Mouse (Mus musculus): Measurements from ENCODE around the gene Gm21083. TPM values are rescaled to one million over a fixed set of nuclear protein-coding genes. Genes with fewer than 3 reads are reported as not detected.
"Not testable (repeated sequence)": the region's sequence is repeated elsewhere in the genome, so short reads cannot be mapped to it uniquely, and the experiment has no call there.

The Gm21083 gene
- not detected in 2 replicates for polyA plus RNA-seq (2016; fragmentation: Nextera tagmentation; extraction: Ambion mirVana)

DNA sequence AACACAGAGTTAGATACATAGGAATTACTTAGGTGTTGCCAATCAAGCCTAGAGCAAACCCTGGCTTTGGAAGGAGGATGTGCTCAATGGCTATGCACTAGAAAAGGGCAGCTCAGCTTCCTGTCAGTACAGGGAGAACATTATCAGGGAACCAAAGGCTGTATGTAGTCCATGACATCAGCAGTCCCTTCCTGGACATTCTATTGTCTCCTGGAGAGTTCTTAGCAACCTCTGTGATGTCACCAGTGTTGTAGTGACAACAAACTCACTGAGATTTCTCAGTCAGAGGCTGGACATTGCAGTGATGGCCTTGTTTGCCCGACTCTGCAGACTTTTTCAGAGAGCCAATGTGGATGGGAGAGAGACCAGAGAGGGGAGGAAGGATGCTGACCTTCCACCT, at the start of gene Gm21083:
Gene Gm21083 (plus strand): TSS at position 301 of the 400 bp plus-strand sequence.
- H3K27me3 ChIP-seq (replicated peaks; ENCODE audit: low read depth, poor library complexity, severe bottlenecking); H3K4me1 ChIP-seq; H3K36me3 ChIP-seq (replicated peaks); H3K27ac ChIP-seq (replicated peaks); H3K4me3 ChIP-seq; DNase-seq (ENCODE audit: low spot score): not testable (repeated sequence)
- 40% methylated on average over 1 of the region's 1 CpGs for WGBS
- H3K9me3 ChIP-seq = peaks cover 20% of the 10 kb centered on the region

GRCm38 (mm10) chr5:15529122-15529521, 48.0 kb upstream of the Gm21083 start, which contains the start of gene Gm21190:
Gene Gm21190 (minus strand): TSS chr5:15529222.
- 50% methylated on average over 1 of the region's 1 CpGs for WGBS
- not testable (repeated sequence) for DNase-seq (ENCODE audit: low spot score); H3K4me1 ChIP-seq; H3K27ac ChIP-seq (replicated peaks); H3K4me3 ChIP-seq; H3K27me3 ChIP-seq (replicated peaks; ENCODE audit: low read depth, poor library complexity, severe bottlenecking); H3K36me3 ChIP-seq (replicated peaks)
- H3K9me3 ChIP-seq = peaks cover 35% of the 10 kb centered on the region

- H3K9me3 ChIP-seq = peaks cover 42% of the 10 kb centered on the region
- not testable (repeated sequence) for H3K4me1 ChIP-seq; H3K27ac ChIP-seq (replicated peaks); H3K4me3 ChIP-seq; H3K36me3 ChIP-seq (replicated peaks); DNase-seq (ENCODE audit: low spot score); H3K27me3 ChIP-seq (replicated peaks; ENCODE audit: low read depth, poor library complexity, severe bottlenecking)
- 82% methylated on average over 6 of the region's 6 CpGs for WGBS
Measured at GRCm38 (mm10) chr5:15548642-15549041, 28.5 kb upstream of the Gm21083 start.

GRCm38 (mm10) chr5:15549134-15549533, 28.0 kb upstream of the Gm21083 start:
- H3K27ac ChIP-seq (replicated peaks); DNase-seq (ENCODE audit: low spot score); H3K4me3 ChIP-seq; H3K27me3 ChIP-seq (replicated peaks; ENCODE audit: low read depth, poor library complexity, severe bottlenecking); H3K36me3 ChIP-seq (replicated peaks); H3K4me1 ChIP-seq: not testable (repeated sequence)
- WGBS = 35% methylated on average over 1 of the region's 1 CpGs
- H3K9me3 ChIP-seq = peaks cover 43% of the 10 kb centered on the region

GRCm38 (mm10) chr5:15549606-15550005, 27.5 kb upstream of the Gm21083 start:
- not testable (repeated sequence) for H3K27me3 ChIP-seq (replicated peaks; ENCODE audit: low read depth, poor library complexity, severe bottlenecking); H3K36me3 ChIP-seq (replicated peaks); DNase-seq (ENCODE audit: low spot score); H3K4me1 ChIP-seq; H3K27ac ChIP-seq (replicated peaks); H3K4me3 ChIP-seq
- peaks cover 44% of the 10 kb centered on the region for H3K9me3 ChIP-seq
- WGBS = 16% methylated on average over 3 of the region's 3 CpGs

DNA sequence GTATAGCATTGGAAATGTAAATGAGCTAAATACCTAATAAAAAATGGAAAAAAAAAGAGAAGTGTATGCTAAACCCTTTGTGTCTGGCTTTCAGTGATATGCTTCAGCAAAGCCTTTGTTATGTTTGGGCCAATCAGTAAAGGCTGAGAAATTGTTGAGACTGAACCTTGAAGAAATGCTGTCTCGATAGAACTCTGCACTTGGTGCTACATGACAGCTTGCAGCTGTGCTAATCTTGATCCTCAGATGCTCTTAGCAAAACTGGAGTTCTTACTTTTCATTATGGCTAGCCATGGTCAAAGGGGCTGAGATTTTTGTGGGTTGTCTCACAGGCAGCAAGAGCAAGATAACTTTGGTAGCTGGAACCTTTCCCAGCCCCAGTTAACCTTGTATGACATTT, 18.5 kb upstream of the Gm21083 start:
- WGBS = 86% methylated on average over 1 of the region's 1 CpGs
- DNase-seq (ENCODE audit: low spot score); H3K36me3 ChIP-seq (replicated peaks); H3K27me3 ChIP-seq (replicated peaks; ENCODE audit: low read depth, poor library complexity, severe bottlenecking); H3K27ac ChIP-seq (replicated peaks); H3K4me1 ChIP-seq; H3K4me3 ChIP-seq: not testable (repeated sequence)
- peaks cover 43% of the 10 kb centered on the region for H3K9me3 ChIP-seq

- H3K4me1 ChIP-seq; DNase-seq (ENCODE audit: low spot score); H3K27me3 ChIP-seq (replicated peaks; ENCODE audit: low read depth, poor library complexity, severe bottlenecking); H3K4me3 ChIP-seq; H3K27ac ChIP-seq (replicated peaks); H3K36me3 ChIP-seq (replicated peaks): not testable (repeated sequence)
- 82% methylated on average over 3 of the region's 3 CpGs for WGBS
- peaks cover 29% of the 10 kb centered on the region for H3K9me3 ChIP-seq
Measured at GRCm38 (mm10) chr5:15561425-15562264, 15.5 kb upstream of the Gm21083 start.

GRCm38 (mm10) chr5:15573735-15574134, 3.4 kb upstream of the Gm21083 start:
- peaks cover 22% of the 10 kb centered on the region for H3K9me3 ChIP-seq
- H3K4me3 ChIP-seq; DNase-seq (ENCODE audit: low spot score); H3K27me3 ChIP-seq (replicated peaks; ENCODE audit: low read depth, poor library complexity, severe bottlenecking); H3K36me3 ChIP-seq (replicated peaks); H3K27ac ChIP-seq (replicated peaks); H3K4me1 ChIP-seq: not testable (repeated sequence)

DNA sequence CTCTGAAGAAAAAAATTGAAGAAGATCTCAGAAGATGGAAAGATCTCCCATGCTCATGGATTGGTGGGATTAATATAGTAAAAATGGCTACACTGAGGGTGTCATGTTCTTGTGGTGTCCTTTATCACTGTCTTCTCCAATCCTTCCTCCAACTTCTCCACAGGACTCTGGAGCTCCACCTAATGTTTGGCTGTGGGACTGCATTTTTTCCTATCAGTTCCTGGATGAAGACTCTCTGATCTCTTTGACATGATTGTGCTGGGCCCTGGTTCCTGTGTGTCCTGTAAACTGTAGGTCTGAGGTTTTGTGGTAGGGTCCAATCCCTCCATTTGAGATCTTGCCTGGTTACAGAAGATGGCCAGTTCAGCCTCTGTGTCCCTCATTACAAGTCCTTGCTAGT, 9.2 kb downstream of the Gm21083 start:
- H3K4me1 ChIP-seq; H3K27me3 ChIP-seq (replicated peaks; ENCODE audit: low read depth, poor library complexity, severe bottlenecking); H3K36me3 ChIP-seq (replicated peaks); DNase-seq (ENCODE audit: low spot score); H3K27ac ChIP-seq (replicated peaks); H3K4me3 ChIP-seq: not testable (repeated sequence)
- peaks cover 24% of the 10 kb centered on the region for H3K9me3 ChIP-seq

DNA sequence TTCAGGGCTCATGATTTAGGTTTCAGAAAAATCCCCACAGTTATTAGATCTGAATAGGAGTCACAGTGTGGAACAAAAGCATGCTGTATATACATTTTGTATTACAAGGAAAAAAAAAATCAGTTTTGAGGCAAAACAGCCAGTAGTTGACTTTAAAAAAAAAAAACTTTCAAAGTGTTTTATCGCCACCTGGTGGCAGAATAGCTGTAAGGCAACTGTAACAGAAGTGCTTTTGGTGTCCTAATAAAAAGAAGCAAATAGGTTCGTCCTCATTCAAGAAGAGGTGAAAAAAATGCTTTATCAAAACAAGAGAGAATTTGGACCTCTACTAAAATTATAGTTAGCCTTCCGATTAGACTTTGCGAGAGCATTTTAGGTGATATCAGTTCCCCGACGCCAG, 11.2 kb downstream of the Gm21083 start:
- not testable (repeated sequence) for H3K4me1 ChIP-seq; H3K27ac ChIP-seq (replicated peaks); H3K36me3 ChIP-seq (replicated peaks); H3K4me3 ChIP-seq; DNase-seq (ENCODE audit: low spot score); H3K27me3 ChIP-seq (replicated peaks; ENCODE audit: low read depth, poor library complexity, severe bottlenecking)
- 37% methylated on average over 6 of the region's 6 CpGs for WGBS
- peaks cover 18% of the 10 kb centered on the region for H3K9me3 ChIP-seq

GRCm38 (mm10) chr5:15590635-15591034, 13.5 kb downstream of the Gm21083 start:
- DNase-seq (ENCODE audit: low spot score); H3K36me3 ChIP-seq (replicated peaks); H3K4me3 ChIP-seq; H3K4me1 ChIP-seq; H3K27ac ChIP-seq (replicated peaks); H3K27me3 ChIP-seq (replicated peaks; ENCODE audit: low read depth, poor library complexity, severe bottlenecking): not testable (repeated sequence)
- H3K9me3 ChIP-seq = peaks cover 22% of the 10 kb centered on the region
- WGBS = 61% methylated on average over 5 of the region's 5 CpGs

DNA sequence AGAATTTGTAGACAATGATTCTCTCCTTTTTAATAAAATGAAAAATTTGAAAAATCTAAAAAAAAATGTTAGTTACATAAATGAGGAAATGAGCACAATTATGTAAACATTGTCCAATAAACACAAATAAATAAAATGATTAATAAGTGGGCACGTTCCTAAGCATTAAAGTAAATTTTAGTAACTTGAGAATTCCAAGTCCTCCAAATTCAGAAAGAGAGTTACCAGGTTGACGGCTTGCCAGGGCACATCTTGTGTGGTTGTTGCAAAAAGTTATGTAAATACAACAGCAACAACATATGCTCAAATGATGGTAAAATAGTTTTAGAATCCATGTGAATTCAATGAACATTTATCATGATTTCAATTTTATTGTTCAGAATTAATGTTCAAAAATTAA, 14.4 kb downstream of the Gm21083 start:
- WGBS = 73% methylated on average over 2 of the region's 2 CpGs
- not testable (repeated sequence) for H3K36me3 ChIP-seq (replicated peaks); H3K27me3 ChIP-seq (replicated peaks; ENCODE audit: low read depth, poor library complexity, severe bottlenecking); H3K4me1 ChIP-seq; DNase-seq (ENCODE audit: low spot score); H3K4me3 ChIP-seq; H3K27ac ChIP-seq (replicated peaks)
- peaks cover 23% of the 10 kb centered on the region for H3K9me3 ChIP-seq

- H3K9me3 ChIP-seq = peaks cover 48% of the 10 kb centered on the region
- not testable (repeated sequence) for H3K4me1 ChIP-seq; H3K27ac ChIP-seq (replicated peaks); DNase-seq (ENCODE audit: low spot score); H3K36me3 ChIP-seq (replicated peaks); H3K27me3 ChIP-seq (replicated peaks; ENCODE audit: low read depth, poor library complexity, severe bottlenecking); H3K4me3 ChIP-seq
Measured at GRCm38 (mm10) chr5:15598831-15599230, 21.7 kb downstream of the Gm21083 start.
